Mouse (Mus musculus): ENCODE results near the gene Ttf2.

Gene Ttf2

DNA sequence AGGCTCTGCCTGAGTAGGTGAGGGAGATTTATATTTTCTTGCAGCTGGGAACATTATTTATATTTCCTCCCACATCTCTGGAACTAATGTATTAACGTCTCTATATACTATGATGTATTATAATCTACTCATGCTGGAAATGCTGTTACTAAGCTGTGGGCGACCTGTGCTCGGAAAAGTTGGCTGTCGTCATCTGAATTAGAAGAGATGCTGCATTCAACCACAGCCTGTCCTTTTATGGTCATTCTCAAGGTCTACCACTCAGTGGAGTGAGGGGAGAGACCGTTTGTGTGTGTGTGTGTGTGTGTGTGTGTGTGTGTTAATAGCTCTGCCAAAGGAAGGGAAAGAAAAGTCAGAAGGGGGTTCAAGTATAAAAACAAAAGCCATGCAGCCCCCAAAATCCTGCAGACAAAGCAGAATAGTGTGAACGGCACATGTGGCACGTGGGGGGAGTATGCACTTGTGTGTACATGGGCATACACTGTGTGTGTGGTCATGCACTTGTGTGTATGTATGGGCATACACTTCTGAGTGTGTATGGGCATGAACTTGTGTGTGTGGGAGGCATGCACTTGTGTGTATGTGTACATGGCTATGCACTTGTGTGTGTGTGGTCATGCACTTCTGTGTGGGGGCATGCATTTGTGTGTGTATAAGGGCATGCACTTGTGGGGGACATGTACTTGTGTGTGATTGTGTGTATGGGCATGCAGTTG, 57.8 kb downstream of the Ttf2 start:
- no peak for DNase-seq (ENCODE audit: low spot score)

DNA sequence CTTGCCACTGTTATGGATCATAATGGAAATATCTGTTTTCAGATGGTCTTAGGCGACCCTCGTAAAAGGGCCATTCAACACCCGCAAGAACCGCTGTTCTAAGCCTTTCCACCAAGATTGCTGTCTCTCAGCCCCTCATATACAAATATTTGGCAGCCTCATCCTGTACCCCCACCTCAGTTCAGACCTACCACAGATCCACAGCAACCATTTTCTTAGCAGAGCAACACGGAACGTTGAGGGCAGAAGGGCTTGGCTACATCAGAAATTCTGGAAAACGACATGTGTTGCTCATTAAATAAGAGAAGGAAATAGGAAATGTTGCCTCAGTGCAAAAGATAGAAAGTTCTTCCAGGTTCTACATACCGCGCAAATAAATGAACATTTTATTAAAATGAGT, 58.4 kb downstream of the Ttf2 start:
- no peak for DNase-seq (ENCODE audit: low spot score)

DNA sequence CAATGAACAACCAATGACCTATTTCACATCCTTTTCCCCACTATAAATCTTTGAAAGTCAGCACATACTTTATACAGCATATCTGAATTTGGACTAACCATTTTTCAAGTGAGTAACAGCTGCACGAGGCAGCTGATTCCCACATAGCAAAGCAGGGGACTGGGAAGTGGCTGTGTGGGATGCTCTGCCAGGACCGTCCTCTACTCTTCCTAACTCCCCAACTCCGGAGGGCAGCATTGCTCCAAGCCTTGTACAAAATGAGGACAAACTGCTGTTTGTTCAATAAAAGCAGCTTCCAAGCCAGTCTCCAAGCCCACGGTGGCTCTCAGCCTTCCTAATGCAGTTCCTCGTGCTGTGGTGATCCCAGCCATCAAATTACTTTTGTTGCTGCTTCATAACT, 58.8 kb downstream of the Ttf2 start:
- no peak for DNase-seq (ENCODE audit: low spot score)

DNA sequence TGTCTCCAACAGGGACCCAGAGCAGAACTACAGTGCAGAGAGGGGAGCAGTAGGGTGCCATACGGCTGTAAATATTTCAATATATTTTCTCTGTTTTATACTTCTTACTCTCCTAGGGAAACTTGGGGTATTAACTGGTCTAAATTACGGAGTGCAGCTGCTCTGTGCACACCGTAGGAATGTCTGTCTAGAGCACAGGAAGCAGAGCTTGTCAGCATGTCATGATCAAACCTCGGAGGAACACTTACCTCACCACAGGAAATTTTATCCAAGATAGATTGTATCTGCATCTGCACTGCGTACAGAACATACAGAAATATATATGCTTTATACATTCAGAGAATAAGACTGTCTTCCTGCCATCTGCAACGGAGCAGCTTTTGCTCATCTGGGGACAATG, 60.9 kb downstream of the Ttf2 start:
- DNase-seq (ENCODE audit: low spot score): no peak

DNA sequence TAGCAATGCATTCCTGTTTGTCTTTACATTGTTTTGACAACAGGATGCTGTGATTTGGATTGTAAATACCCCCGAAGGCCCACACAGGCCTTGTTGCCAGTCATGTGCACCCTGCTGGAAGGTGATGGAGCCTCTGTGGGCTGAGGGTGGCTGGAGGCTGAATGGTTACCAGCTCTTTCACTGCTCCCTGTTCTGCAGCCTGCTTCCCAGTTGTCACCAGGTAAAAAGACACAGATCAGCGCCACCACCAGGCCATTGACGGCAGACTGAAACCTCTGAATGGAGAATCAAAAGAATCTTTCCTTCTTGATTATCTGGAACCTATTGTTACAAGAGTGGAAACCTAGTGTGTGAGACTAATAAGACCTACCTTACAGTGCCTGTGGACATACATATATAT, 62.5 kb downstream of the Ttf2 start:
- no peak for DNase-seq (ENCODE audit: low spot score)

DNA sequence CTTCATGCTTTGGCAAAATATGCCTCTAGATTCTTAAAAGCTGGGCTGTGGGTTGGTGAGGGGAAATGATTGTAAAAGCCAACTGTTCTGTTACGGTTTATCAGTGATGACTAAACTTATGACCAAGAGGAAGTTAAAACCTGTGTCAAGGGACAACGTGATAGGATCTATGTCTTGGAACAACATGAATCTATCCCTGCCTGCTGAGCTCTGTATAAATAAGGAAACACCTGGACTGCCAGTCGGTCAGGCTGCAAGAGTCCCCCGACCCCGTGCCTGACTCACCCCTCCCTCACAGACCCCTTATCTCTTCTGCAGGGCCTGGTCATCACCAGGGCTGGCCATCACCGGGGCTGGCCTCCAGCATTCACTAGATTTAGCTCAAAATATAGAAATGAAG, 63.3 kb downstream of the Ttf2 start:
- DNase-seq (ENCODE audit: low spot score): no peak

DNA sequence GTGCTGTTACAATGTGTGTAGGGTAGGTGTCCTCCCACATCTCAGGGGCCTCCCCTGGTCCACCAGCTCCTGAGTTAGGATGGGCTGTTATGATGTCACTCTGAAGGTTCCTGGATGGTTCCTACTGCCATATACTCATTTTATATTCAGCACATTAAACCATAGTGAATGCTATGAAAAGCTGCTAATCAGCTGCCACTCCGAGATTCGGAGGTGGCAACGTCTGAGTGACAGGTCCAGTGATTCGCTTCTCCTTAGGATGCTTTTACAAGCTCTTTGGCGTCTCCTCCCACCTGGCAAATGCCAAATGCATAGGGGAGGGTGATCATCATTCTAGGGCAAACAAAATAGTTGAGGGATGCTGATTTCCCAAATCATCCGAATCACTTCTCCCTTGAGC, 74.0 kb downstream of the Ttf2 start:
- no peak for DNase-seq (ENCODE audit: low spot score)

DNA sequence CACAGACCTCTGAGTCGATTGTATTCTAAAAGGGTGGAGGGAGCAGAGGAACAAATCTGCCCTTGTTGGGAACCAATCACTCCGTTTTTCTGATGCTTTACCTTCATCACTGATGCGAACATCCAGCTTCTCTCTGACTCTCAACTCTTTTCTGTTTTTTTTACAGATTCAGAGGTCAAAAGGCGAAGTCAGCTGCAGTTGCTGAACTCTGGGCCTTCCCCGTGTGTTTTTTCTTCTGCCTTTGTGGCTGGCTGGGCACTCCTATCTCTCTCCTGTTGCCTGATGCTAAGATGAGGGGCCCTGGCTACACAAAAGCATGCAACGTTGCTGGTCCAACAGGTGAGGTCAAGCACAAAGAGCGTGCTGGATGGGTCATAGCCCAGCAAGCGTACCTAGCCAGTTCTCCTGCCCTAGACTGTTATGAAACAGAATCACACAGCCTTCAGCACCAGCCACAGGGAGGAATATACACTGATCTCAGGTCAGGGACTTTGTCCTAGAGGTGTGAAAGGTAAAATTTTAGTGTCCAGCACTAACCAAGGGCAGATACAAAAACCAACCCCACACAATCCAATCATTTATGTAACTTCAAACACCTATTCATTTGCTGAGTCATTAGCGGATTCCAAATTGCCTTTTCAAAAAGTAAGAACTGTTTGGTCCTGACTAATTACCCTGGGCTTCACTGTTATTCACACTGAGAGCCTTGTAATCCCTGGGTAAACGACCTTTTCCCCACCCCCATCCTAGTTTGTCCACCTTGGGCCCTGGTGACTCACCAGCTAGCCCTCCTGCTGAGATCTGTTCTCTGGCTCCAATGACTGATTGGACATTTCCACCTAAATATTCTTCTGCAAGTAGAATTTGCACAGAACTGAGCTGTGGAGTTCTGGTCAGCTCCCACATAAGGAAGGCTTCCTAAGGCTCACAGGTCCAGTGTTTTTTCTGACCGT, 76.8 kb downstream of the Ttf2 start:
- DNase-seq (ENCODE audit: low spot score): no peak

- DNase-seq (ENCODE audit: low spot score): no peak
These were observed 79.1 kb downstream of the Ttf2 start for GRCm38 (mm10) chr3:100890406-100890805.

DNA sequence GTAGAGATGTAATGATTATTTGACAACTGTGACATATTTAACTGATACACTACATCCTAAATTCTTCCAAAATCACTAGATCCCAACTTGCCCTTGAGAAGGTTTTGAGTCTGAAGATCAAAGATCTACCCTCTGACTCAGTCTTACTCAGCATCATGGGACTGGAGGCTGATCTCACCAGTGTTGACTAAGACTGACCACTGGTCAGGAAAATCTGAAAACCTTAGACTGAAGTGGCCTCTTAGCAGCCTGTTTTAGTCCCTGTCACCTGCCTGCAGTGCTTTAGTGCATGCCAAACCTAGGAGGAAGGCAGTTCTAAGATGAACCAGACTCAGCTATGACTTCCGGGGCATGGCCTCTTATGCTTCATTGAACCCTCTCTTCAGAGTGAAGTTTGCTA, 80.2 kb downstream of the Ttf2 start:
- no peak for DNase-seq (ENCODE audit: low spot score)
